Mouse (Mus musculus) myocyte (in vitro differentiated cells): ENCODE measurements at regions not wholly inside any gene's neighbourhood (a gene's known extent, or its start where the extent isn't known, plus 50 kb on each side); places are given as distances from the start of the nearest gene placed in this dataset.

ENCODE experiments used
- POLR2A ChIP-seq: IDR thresholded peaks from one replicate; pipeline ENCODE4 v1.6.1; 2011; ENCODE audit warnings: low read depth, mild to moderate bottlenecking, control low read depth, moderate library complexity; ENCODE audit not compliant: insufficient read length
- REST ChIP-seq: IDR thresholded peaks from one replicate; pipeline ENCODE4 v1.6.1; 2011; ENCODE audit warnings: mild to moderate bottlenecking, control low read depth, moderate library complexity; ENCODE audit not compliant: insufficient read depth, insufficient read length
- TCF12 ChIP-seq: IDR thresholded peaks from one replicate; pipeline ENCODE4 v1.6.1; 2011; ENCODE audit warnings: mild to moderate bottlenecking, control low read depth; ENCODE audit not compliant: poor library complexity, insufficient read depth, severe bottlenecking
- USF1 ChIP-seq: IDR thresholded peaks from one replicate; pipeline ENCODE4 v1.6.1; 2011; ENCODE audit warnings: low read depth, mild to moderate bottlenecking, control low read depth, moderate library complexity

DNA sequence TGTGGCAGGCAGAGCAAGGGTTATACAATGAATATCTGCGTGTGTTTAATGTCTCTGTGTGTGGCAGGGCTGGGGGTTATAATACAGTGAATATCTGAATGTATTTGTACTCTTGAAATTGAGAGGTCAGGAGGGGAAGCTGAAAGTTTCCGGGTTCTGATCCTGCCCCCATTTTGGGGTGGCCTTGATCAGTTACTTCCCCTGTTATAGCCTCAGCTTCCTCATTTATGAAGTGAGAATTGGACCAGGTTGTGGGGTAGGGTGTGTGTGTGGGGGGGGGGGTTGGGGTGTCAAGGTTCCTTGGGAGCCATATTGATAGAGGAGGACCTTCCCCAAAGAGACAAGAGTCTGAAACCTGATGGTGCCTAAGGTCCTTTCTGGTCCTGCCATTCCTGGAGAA, 152.8 kb upstream of the Mrps10 start:
- no peak for TF ChIP-seq TCF12
- no peak for TF ChIP-seq USF1
- TF ChIP-seq POLR2A, result no peak
- TF ChIP-seq REST, result no peak
